Mouse (Mus musculus) liver (tissue): ENCODE measurements at regions not wholly inside any gene's neighbourhood (a gene's known extent, or its start where the extent isn't known, plus 50 kb on each side); places are given as distances from the start of the nearest gene placed in this dataset.

ENCODE experiments used
- DNase-seq: peaks from one replicate; pipeline ENCODE4 v3.0.0-alpha.2; 2020; ENCODE audit warnings: mixed read lengths

DNA sequence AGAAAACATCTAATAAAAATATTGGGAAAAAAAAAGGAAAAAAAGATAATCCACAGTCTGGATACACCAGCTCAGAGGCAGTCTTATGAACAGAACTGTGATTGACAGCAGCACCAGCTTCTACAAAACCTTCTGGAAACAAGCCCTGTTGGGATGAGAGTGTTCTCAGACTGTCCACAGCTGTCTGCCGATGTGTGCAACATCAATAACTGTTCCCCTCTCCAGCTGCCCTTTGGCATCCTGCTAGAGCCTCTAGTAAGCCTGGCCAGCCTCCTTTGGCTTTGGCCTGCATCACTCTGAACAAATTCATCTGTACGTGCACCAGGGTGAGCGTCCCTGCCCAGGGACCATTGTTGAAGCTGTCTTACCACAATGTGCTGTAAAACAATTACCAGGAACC, 137.0 kb upstream of the Irs2 start:
- DNase-seq = no peak

DNA sequence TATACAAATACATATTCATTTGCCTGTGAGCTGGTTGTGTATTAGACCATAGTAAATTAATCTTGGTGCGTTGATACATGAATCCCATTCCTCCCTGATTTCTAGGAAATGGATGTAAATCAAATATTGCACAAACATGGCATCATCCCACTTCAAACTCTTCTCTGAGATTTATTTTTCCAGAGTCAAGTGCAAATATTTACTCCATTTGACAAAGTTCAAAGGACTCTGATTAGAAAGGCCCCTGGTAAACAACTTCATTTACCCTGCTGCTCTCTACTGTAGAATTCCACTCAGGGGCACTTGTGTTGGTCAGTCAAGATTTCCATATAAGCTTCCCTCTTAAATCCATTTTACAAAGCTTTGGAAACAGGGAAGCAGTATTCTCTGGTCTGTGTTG, 132.3 kb upstream of the Irs2 start:
- DNase-seq = no peak

DNA sequence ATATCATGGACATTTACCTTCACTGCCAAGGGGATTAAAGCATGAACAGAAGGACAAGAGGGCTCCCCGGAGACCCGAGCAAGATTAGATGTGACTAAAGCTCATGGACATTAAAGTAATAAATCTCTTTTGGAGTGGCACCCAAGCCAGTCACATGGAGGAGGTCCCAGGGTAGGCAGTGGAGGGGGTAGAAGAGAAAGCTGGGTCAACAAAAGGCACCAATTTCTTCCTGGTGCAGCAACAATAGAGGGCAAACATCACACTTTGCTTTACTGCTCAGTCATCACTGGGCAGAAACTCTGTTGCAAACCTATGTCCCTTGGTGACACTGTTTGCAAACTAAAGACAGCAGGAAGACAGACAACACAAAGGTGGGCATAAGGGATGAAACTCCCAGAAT, 131.0 kb upstream of the Irs2 start:
- DNase-seq = no peak

DNA sequence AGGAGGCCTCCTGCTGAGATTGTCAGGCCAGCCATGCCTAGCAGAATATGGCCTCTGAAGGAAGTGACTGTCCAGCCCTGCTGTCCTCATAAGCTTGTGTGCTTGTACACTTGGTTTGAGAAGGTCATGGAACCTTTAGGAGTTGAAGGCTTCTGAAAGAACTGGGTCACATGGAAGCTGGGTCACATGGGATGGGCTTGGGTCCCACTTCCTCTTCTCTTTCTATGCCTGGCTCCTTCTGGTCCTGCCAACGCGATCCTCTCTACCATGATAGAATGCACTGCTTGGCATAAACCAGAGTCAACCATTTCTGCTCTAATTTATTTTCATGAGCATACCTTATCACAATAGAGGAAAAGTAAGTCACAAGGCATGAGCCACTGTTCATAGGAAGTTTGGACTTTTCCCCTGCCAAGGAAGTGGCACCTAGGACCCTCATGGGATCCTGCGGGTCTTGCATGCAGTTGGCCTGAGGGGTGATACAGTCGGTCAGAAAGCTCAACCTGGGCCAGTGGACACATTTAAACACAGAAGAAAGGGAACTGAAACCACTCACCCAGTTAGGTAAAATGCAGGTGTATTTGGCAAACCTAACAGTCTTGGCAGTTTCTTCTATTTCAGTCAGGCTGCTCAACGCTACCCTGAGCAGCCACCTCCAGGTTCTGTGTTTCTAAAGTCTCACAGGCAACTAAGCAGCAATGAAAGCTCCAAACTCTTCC, 130.2 kb upstream of the Irs2 start:
- DNase-seq = no peak

DNA sequence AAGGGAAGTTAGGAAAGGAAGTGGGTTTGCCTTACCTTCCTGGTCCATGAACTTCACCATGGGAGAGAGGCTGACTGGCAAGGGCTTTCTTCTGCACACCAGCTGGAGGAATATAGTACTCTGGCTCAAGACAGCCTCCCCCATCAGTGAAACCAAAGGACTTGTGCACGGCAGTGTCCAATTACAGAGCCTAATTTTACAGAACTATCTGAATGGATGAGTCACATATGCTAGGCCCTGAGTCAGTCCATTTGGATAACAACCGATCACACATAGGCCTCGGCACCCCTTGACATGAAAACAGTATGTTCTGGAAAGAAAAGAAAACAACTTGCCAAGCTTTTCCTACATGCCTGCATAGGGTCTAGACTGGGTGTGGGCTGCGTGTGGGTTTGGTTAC, 128.3 kb upstream of the Irs2 start:
- no peak for DNase-seq

DNA sequence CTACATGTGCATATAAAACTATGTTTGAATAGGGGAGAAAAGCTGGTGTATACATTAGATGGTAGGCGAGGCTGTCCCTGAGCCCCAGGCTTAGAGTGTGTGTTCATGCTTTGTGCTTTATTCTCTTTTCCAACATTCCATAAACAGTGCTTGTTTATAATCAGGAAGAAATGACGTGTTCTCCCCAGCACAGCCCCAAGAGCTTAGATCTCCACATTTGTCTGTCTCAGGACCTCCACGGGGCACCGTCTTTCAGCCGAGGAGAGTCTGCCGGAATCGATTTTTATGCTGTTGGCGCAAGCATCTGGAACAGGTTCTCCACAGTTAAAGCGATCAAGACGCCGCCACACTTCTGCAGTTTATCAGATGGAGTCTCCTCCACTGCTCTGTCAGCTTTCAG, 126.9 kb upstream of the Irs2 start:
- no peak for DNase-seq

DNA sequence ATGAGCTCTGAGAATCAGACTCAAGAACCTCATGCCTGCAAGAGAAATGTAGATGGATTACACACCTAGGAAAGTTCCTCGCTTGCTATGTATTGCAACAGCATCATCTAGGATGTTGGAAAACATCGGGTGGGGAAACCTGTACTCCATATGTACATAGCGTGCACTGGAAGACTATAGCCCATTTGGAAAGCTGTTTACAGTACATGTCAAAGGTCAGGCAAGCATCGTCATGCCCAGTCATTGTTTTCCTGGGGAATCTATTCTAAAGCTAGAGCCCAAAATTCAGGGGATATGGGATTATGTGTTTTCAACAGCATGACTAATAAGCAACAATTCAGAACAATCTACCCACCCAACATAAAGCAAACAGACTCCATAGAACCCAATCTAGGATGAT, 126.3 kb upstream of the Irs2 start:
- DNase-seq = no peak

DNA sequence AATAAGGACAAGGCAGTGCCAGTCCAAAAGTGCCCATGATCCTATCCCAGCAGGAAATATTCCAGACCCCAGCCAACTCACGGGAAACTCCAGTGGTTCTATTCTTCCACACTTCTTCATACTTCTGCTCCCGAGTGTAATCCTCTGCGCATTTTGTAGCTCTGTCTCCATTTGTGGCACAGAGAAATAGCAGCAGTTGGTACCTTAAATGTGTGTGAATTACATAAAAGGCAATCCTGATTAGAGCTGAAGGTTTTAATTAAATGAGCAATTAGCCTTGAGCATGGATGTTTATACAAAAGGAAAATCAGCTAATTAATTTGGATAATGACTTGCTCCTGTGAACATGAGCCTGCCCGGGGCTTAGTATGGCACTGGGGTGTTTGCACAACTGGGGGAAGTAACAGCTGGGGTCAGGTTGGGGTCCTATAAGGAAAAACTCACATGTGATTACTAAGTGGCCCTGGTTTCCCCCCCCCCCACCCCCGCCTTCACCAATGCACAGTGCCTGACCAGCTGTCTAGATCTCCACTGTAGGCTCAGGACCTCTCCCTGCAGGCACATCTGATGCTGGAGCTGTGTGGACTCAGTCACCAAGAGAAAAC, 110.9 kb upstream of the Irs2 start:
- DNase-seq = no peak

DNA sequence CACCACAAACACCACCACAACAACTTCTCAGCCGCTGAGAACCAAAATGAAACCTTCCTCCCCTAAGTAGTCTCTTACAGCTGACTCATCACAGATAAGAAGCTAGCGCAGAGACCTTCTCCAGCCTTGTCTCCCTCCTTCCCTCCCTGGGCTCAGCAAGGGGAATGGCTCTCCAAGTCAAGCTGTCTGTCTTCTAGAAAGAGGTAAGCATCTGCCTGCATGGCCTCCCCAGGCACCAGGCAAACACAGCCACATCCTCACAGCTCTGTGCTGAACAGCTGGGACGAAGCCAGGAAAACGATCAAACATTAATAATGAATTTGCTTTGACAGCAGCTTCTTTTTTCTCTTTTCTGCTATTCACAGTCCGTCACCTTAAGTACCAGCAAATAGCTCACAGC, 108.3 kb upstream of the Irs2 start:
- no peak for DNase-seq

DNA sequence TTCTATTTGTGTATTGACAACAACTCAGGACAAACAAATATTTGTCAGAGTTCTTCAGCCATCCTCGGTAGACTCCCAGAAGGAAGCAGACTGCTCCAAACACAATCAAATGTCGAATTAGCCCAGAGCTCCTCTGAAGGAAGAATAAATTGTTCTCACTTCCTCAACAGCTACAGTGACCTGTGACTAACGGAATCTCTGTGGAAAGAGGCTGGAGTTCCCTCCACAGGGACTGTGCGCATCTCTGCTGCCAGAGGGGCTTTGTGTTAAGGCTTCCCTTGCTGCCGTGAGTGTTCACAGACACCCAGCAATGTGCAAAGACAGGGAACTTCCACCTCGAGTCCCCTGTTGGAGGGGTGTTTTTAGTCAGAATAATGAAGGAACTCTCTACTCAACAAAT, 107.0 kb upstream of the Irs2 start:
- DNase-seq = no peak

DNA sequence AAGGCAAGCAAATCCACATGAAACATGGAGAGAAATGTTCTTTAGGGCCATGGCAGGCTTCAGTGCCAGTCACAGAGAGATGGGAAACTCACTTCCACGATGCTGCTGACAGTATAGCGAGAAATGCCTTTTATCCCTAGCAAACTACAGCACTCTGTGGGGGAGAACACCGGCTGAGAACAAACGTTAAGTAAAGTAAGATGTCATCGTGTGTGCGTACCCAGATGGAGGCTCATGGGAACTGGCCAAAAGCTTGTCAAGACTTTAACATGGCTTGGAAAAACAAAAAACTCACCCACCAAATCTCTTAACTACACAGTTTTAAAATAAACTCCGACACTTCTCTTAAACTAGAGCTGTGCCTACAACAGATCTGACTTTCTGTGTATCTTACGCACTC, 106.3 kb upstream of the Irs2 start:
- no peak for DNase-seq

DNA sequence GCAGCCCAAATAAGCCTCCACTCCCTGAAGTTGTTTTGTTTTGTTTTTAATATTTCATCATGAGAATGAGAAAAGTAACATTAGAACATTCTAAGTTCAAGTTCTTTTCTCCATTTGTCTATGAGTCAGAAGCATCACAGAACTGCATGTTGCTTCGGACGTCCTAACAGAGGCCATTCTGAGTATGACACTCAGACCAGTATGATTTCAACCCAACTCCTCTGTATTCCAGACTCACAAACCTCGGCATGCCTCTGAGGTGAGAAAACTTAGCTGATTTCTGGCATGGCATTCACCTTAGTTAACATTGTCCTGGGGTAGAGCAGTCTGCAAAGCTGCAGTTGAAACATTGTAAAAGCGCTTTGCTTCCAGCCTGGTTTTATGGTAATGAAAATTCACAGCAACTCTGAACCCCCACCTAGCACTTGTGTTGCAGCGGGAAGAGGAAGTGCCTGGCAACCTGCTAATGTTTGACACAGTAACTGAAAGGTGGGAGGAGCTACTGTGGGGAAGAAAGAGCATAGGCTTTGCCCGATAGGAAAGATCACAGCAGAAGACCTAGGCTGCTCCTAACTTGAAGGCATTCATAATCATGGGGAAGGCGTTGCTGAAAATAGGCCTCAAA, 104.8 kb upstream of the Irs2 start:
- DNase-seq = no peak

DNA sequence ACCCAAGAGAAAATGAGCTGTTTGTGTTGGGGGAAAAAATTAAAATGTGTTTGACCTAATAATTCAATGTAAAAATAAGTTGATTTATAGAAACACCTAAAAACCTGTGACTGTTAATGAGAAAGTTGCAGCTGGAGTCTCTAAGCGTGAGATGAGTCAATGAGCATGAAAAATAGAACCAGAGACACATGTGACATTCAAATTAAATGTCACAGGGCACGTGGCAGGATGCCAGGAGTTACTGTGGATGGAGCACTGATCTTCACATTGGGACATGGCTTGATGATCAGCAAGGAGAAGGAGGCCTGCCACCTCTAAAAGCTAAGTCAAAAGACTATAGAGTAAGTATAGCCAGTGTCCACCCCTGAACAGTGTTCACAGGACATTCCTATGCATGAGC, 103.7 kb upstream of the Irs2 start:
- no peak for DNase-seq

DNA sequence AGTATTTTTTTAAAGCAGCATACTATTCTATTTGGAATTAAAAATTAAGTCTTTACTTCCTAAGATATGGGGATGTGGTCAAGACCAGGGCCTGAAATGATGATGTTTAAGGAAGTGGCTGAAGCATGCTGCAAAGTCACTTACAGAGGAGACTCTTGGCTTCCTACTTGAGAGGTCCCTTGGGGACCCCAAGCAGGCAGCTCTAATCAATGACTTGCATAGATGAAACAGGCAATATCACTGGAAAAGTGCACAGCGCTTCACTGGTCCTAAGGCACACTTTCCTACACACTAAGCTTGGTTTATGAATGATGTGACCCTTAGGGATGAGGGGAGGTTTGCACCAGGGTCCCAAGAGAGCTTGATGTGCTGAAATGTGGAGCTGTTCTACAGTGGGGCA, 99.2 kb upstream of the Irs2 start:
- DNase-seq = no peak

DNA sequence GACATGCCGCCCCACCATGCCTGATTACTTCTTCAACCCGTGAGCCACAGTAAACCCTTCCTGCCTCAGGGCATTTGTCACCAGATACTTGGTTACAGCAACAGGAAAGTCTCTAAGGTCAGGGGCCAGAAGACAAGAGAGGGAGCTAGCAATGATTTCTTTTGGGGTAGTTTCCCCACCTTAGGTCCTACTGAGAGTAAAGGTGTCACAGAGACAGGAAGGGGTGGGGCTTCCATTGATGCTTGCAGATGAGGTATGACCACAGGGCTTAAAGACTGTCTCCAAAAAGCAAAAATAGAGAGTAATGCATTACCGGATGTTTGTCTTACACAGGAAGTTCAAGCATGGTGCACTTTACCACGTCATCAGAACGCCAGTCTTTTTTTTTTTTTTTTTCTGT, 98.8 kb upstream of the Irs2 start:
- DNase-seq = no peak

DNA sequence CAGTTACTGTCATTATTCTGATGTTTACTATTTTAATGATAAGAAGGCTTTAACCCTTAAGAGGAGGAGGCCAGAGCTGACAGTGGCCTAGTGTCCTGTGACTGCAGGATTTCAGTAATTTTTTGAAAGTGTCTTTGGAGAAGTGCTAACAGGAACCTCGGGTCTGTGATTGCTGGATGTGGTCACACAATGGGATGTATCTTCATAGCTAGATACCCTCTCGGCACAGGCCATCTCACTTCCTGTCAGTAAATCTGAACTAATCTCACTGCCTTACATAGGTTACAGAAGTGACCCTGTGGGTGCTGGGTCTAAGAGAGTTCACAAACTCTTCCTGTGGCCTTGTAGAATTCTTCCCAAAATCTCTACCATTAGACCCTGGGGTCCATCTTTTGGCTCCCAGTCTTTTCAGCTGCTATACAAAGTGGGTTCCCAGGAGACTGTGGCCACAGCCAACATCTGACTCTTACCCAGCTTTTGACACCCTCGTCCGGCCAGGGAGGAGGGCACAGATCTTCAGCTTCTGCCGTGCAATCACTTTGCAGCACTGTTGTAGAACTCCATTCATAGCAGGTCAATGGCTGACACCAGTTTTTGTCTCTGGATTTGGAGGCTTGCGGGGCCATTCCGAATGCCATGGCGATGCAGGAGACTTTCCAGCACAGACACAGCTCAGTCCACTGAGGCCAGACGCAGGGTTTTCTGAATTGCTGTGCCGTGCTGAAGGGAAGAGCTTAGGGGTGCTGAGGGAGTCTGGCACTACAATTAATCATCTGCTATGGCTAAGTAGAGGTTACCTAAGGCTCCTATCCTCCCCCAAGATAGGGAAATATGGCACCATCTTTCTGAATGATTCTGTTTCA, 95.7 kb upstream of the Irs2 start:
- no peak for DNase-seq

DNA sequence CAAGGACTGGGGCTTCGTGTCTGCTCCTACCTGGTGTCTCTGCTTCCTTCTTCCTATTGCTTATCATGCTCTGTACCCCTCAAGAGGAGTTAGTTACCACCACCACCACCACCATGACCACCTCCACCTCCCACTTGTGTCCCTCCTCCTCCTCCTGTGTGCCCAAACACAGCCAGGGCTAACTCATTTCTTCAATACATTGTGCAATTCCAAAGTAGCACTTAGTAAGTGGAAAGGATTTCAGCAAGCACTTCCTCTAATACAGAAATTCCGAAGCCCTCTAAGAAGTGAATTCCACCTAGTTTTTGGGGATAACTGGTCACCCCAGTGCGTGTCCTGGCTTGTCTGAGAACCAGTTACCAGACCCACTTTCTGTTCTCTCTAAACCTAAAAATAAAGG, 92.1 kb upstream of the Irs2 start:
- no peak for DNase-seq

DNA sequence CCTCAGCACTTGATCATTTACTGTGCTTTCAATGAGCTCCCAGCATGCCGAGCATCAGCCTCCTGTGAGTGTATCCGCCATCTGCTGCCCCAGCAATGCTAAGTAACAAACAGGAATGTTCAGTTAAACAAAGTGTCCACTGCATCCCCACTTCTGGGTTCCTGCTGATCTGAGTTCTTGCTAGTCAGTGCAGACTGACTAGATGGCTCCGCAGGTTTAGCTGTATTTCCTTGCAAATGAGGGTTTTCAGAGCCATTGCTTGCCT, 91.3 kb upstream of the Irs2 start:
- no peak for DNase-seq

DNA sequence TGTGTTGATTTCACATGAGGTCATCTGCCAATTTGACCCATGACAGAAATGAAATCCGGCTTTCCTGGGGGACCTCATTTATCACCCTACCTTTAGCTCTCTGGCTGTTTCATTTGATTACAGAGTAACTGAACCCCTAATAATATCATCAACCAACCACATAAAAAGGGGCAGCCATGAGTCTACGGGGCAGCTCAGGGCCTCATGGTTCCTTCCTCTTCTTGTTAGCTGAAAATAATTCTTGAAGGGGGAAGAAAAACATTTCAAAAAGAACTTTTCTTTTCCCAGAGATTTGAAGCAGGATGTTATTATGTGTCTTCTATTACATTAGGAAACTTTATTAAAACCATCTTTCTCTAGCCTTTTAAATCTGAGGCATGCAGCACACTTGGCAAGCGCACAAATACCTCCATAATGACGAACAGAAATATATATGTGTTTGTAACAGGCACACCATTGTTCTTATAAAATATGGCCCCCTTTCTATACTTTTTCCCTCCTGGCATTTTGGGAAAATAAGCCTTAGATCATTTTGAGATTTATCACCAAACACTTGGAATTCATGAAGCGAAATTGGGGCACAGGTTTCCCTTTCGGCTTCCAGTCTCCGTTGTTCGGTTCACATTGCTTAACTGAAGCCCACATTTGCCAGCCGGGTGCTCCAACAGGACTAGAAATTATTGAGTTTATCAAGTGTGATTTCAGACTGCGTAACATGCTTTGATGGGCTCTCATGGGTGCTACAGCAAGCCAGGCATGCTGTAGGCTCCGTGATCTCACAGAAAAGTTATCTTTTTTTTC, 90.7 kb upstream of the Irs2 start:
- no peak for DNase-seq

DNA sequence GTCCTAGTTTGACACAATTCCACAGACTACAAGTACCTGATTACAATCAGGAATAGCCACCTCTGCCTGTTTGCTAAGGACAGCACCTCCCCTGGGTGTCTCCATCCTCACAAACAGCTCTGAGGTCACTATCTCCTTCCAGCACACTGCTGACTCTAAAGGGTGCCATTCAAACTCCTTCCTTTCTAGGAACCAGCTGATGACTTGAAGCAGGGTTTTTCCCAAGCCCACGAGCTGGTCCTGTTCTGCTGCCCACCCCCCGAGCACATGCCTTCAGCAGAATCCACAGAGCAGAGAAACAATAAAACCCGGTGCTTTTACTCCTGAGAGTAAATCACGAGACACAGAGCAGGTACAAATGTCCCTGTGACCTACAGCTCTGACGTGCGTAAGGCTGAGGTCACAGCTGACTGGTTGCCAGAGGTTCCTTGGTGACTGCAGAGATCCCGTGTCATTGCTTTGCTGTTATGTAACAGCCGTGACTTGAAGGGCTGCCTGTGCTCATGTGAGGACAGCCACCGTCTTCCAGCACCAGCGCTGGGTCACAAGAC, 90.0 kb upstream of the Irs2 start:
- no peak for DNase-seq

DNA sequence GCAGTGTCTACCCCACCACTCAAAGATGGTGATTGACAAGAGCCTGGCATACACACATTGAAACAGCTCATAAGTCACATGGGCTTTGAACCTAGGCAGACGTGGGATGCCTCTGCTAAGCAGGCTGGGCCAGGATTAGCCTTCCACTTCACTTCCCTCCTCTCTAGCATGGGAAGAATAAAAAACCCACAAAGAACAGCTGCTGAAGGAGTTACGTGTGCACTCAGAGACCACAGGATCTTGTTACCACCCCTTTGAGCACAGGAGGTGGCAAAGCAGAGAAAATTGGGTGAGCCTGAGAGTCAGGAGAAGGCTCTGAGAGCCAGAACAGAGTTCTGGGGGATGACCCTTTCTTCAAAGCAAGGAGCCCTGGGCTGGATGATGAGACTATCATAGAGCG, 89.6 kb upstream of the Irs2 start:
- no peak for DNase-seq

DNA sequence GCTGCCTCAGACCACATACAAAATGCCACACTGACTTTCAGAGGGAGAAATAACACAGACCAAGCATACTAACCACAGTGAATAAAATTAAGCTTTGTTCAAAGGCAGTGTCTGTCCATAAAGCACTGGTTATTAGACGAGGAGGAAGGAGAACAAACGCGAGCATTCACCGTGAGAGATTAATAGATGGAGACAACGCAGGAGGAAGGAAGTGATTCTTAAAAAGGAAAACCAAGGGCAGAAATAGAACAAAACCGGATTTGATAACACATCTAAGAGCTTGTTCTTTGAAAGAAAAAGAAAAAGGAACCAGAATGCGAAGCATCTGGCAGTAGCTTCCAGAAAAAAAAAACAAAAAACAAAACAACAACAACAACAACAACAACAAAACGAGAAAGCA, 86.3 kb upstream of the Irs2 start:
- no peak for DNase-seq

DNA sequence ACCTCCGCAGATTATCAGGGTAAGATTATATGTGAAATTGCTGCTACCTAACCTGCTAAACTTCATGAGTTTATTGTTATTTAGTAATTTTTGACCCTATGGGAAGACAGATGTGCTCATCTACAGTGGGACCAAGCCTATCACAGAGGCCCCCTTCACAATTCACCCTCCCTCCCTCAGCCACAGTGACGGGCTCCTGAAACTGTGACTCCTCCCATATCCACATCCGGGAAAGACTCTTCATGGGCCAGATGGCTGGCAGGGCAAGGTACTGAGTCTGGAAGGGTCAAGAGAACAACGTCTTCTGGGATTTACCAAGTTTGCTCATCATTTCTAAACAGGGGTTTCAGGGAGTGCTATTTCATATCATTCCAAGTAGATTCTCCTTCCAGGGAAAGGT, 84.1 kb upstream of the Irs2 start:
- DNase-seq = no peak
